Mouse (Mus musculus) gonadal fat pad, adult 2 months (tissue): ENCODE measurements around the gene Klf5. TPM values are rescaled to one million over a fixed set of nuclear protein-coding genes. Genes with fewer than 3 reads are reported as not detected.

Source experiments
- DNase-seq: peaks from one replicate; pipeline ENCODE4 v3.0.0-alpha.2; 2012; ENCODE audit warnings: low read depth
- polyA plus RNA-seq: library from polyadenylated mRNA; depleted of rRNA; stranded (reverse); fragments of >200 nt; gene quantifications from 2 replicates; pipeline ENCODE4 v1.2.3, GENCODE M21; 2012

Klf5 gene
- polyA plus RNA-seq, 1 experiment, result 1.6 TPM

GRCm38 (mm10) chr14:99309606-99310005, 11.1 kb downstream of the Klf5 start:
- no peak for DNase-seq

- DNase-seq, result no peak
Observed at GRCm38 (mm10) chr14:99310358-99310757, 11.9 kb downstream of the Klf5 start.

GRCm38 (mm10) chr14:99313062-99313461, 14.6 kb downstream of the Klf5 start:
- no peak for DNase-seq

- no peak for DNase-seq
Observed at GRCm38 (mm10) chr14:99316275-99316674, 17.8 kb downstream of the Klf5 start.

- no peak for DNase-seq
Observed at GRCm38 (mm10) chr14:99320736-99321135, 22.2 kb downstream of the Klf5 start.

- no peak for DNase-seq
Observed at GRCm38 (mm10) chr14:99323376-99323775, 24.9 kb downstream of the Klf5 start.

- DNase-seq, result no peak
Observed at GRCm38 (mm10) chr14:99324523-99324922, 26.0 kb downstream of the Klf5 start.

- DNase-seq, result no peak
Observed at GRCm38 (mm10) chr14:99325597-99326472, 27.3 kb downstream of the Klf5 start.

- DNase-seq, result no peak
Observed at GRCm38 (mm10) chr14:99336598-99336997, 38.1 kb downstream of the Klf5 start.

- DNase-seq, result no peak
Observed at GRCm38 (mm10) chr14:99339021-99339420, 40.5 kb downstream of the Klf5 start.

- DNase-seq, result no peak
Observed at GRCm38 (mm10) chr14:99339681-99340522, 41.4 kb downstream of the Klf5 start.

- no peak for DNase-seq
Observed at GRCm38 (mm10) chr14:99340703-99341102, 42.2 kb downstream of the Klf5 start.

- DNase-seq, result no peak
Observed at GRCm38 (mm10) chr14:99348175-99348764, 49.8 kb downstream of the Klf5 start.

GRCm38 (mm10) chr14:99349606-99350005, 51.1 kb downstream of the Klf5 start:
- DNase-seq, result no peak

GRCm38 (mm10) chr14:99352989-99353388, 54.5 kb downstream of the Klf5 start:
- DNase-seq, result no peak

- no peak for DNase-seq
Observed at GRCm38 (mm10) chr14:99354046-99354445, 55.6 kb downstream of the Klf5 start.

- DNase-seq, result no peak
Observed at GRCm38 (mm10) chr14:99354761-99355609, 56.5 kb downstream of the Klf5 start.

GRCm38 (mm10) chr14:99355610-99355870, 57.0 kb downstream of the Klf5 start:
- no peak for DNase-seq

GRCm38 (mm10) chr14:99362956-99363355, 64.5 kb downstream of the Klf5 start:
- DNase-seq, result no peak

GRCm38 (mm10) chr14:99364007-99364784, 65.7 kb downstream of the Klf5 start:
- DNase-seq, result no peak
